Mouse (Mus musculus): ENCODE results near the gene Slc39a5. TPM values are rescaled to one million over a fixed set of nuclear protein-coding genes. Genes with fewer than 3 reads are reported as not detected.

The Slc39a5 gene
- total RNA-seq, 2 experiments from 2014 or later: not detected

Small RNAs within 50 kb of the gene (microRNA-seq; reads per million reads assigned to microRNA genes)
- 0 reads per million in 2 experiments for gene Gm25361
- 0 reads per million in 2 experiments for gene Gm26308
- 0 to 0.32 reads per million in 2 experiments for gene Mir6914
- gene Mir6915: 0 to 1.3 reads per million in 2 experiments

Other genes starting within 250 kb of the Slc39a5 start
- gene Rbms2, start 220.9 kb downstream of the Slc39a5 start, total RNA-seq (2021): 10 to 100 TPM; 55.2 to 57.9 TPM
- gene Gls2, start 206.8 kb downstream of the Slc39a5 start, total RNA-seq (2021): 1 to 10 TPM in 1 of 2 experiments, under 1 TPM in 1; 0.88 to 1.1 TPM
- 10 to 100 TPM; 39.3 to 40.6 TPM for gene Spryd4, start 189.4 kb downstream of the Slc39a5 start, total RNA-seq (2021)
- gene Mip, start 175.4 kb downstream of the Slc39a5 start, total RNA-seq (2021): not detected
- gene Timeless, start 169.2 kb downstream of the Slc39a5 start, total RNA-seq (2021): 1 to 10 TPM; 3.9 to 5.1 TPM
- not detected for gene Apon, start 147.1 kb downstream of the Slc39a5 start, total RNA-seq (2021)
- gene Apof, start 132.6 kb downstream of the Slc39a5 start, total RNA-seq (2021): not detected
- gene Stat2, start 130.7 kb downstream of the Slc39a5 start, total RNA-seq (2021): 1 to 10 TPM; 3.6 to 4.5 TPM
- not detected for gene Il23a, start 102.5 kb downstream of the Slc39a5 start, total RNA-seq (2021)
- gene Pan2, start 97.9 kb downstream of the Slc39a5 start, total RNA-seq (2021): 1 to 10 TPM; 7.4 to 8.2 TPM
- 10 to 100 TPM; 47.2 to 55.8 TPM for gene Cnpy2, start 78.8 kb downstream of the Slc39a5 start, total RNA-seq (2021)
- 100 to 1,000 TPM; 571 to 668 TPM for gene Cs, start 63.5 kb downstream of the Slc39a5 start, total RNA-seq (2021)
- 100 to 1,000 TPM; 257 to 331 TPM for gene Coq10a, start 32.2 kb downstream of the Slc39a5 start, total RNA-seq (2021)
- gene Ankrd52, start 24.1 kb downstream of the Slc39a5 start, total RNA-seq (2021): 10 to 100 TPM; 53.7 to 54.8 TPM
- 10 to 100 TPM; 48.2 to 51.8 TPM for gene Nabp2, start 10.3 kb upstream of the Slc39a5 start, total RNA-seq (2021)
- 10 to 100 TPM; 12.9 to 13.0 TPM for gene Rnf41, start 10.4 kb upstream of the Slc39a5 start, total RNA-seq (2021)
- gene Smarcc2, start 58.0 kb upstream of the Slc39a5 start, total RNA-seq (2021): 10 to 100 TPM; 43.4 to 44.6 TPM
- gene Myl6, start 92.9 kb upstream of the Slc39a5 start, total RNA-seq (2021): 100 to 1,000 TPM; 214 to 276 TPM
- 100 to 1,000 TPM in 1 of 2 experiments, 10 to 100 TPM in 1; 54.6 to 180 TPM for gene Myl6b, start 97.5 kb upstream of the Slc39a5 start, total RNA-seq (2021)
- gene Esyt1, start 124.6 kb upstream of the Slc39a5 start, total RNA-seq (2021): 10 to 100 TPM; 21.6 to 24.0 TPM
- 1 to 10 TPM; 5.0 to 6.4 TPM for gene Zc3h10, start 146.5 kb upstream of the Slc39a5 start, total RNA-seq (2021)
- 1,000 to 10,000 TPM; 1,413 to 1,625 TPM for gene Rpl41, start 148.1 kb upstream of the Slc39a5 start, total RNA-seq (2021)
- gene Pa2g4, start 164.8 kb upstream of the Slc39a5 start, total RNA-seq (2021): 10 to 100 TPM; 50.2 to 54.0 TPM
- 1 to 10 TPM; 4.8 to 7.2 TPM for gene Erbb3, start 188.4 kb upstream of the Slc39a5 start, total RNA-seq (2021)
- 100 to 1,000 TPM; 455 to 537 TPM for gene Rps26, start 225.5 kb upstream of the Slc39a5 start, total RNA-seq (2021)
- under 1 TPM; 0.25 to 0.58 TPM for gene Ikzf4, start 244.8 kb upstream of the Slc39a5 start, total RNA-seq (2021)